Mouse (Mus musculus): ENCODE measurements around the gene Vmn1r197.
"Not testable (repeated sequence)": the region's sequence is repeated elsewhere in the genome, so short reads cannot be mapped to it uniquely, and the experiment has no call there.

Vmn1r197 gene

DNA sequence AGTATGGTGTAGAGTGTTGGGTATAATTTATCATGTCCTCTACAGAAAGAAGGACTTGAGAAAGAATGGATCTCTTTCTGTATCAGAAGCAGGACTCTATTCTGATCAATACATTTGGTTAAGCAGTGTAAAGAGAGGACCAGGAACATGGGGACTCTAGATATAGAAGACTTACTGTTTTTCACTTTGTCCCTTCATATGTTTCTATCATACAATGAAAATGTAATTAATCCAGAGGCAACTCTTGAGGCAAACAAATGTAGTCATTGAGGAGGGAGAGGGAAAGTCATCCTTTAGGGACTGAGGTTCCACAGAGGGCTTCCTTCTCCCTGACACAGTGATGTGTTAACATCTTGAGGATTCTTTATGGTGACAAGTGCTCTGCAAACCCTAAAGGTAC lies at the start of gene Vmn1r197:
Gene Vmn1r197, plus strand, starts transcription at position 301 of the 400 bp plus-strand sequence.
- DNase-seq (ENCODE audit: low read depth), result no peak

GRCm38 (mm10) chr13:22284578-22284977 lies 39.8 kb upstream of the Vmn1r197 start:
- DNase-seq (ENCODE audit: low read depth), result no peak

DNA sequence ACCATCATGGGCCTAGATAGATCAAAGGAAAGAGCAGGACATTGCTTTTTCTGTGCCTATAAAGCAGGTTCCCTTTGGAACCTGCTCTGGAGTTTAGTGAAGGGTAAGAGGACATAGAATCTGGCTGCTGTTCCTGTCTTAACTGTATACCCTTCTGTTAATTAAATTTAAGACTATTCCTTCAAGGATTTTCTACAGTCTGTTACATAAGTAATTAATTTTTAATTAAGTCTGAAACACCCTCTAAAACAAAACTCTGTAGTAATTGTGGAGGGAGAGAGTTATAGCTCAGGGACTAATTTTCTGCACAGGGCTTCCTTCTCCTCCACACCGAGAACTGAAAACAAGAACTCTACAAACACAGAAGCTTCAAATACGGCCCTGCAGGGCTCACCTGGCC lies 34.8 kb upstream of the Vmn1r197 start, which contains the start of gene Vmn1r196:
Gene Vmn1r196, plus strand, starts transcription at position 301 of the 400 bp plus-strand sequence.
- DNase-seq (ENCODE audit: low read depth), result no peak

DNA sequence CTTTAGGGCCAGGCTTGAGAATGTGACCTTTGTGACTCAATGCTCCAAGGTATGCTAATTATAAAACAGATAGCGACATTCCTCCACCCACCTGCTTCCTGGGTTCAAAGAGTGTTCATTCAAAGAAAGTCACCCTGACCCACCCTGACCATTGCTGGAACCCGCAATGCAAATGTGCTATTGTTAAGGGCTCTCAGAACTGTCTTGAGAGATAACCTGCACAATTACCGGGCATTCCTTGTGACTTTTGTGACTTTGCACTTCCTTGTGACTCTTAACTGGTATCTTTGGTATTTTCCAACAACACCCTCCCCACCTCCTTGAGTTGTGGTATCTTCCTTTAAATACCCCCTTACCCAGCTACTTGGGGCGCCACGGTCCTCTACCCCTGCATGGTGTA lies 16.3 kb upstream of the Vmn1r197 start:
- DNase-seq (ENCODE audit: low read depth), result not testable (repeated sequence)

- DNase-seq (ENCODE audit: low read depth), result no peak
These were observed 9.0 kb upstream of the Vmn1r197 start for GRCm38 (mm10) chr13:22315361-22315760.

GRCm38 (mm10) chr13:22317366-22317765 lies 7.0 kb upstream of the Vmn1r197 start:
- DNase-seq (ENCODE audit: low read depth), result no peak

DNA sequence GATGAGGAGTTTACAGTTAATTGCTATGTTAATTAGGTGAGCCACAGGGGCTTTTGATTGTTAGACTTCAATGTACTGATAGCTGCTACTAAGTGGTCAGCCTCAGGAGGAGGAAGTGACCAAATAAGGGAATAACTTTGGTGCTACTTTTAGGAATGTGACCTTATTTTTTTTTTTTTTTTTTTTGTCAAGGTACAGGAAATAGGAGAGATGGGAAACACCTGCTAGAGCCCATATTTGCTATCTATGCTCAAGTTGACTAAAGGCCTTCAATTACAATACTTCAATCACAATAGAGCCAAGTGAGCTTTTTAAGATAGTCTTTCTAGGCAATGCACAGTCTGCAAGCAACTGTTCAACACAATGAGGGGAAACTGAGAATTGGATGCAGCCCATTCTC lies 4.3 kb upstream of the Vmn1r197 start:
- no peak for DNase-seq (ENCODE audit: low read depth)

DNA sequence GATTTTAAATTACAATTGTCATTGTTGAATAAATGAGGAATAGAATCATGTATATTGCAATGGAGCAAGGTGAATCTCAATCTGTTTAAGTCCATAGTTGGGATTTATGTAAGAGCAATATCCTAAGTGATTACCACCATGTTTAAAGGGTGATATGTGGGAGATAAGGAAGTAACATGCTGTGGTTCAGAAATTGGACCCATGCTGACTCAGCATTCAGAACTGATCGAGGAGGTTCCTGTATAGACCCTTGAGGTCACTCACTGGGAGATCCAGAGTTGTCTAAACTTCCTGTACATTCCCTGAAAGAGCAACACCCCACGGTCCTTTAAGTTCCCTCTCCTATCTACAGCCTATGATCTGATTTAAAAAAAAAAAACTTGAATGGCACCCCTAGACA lies 8.9 kb downstream of the Vmn1r197 start:
- DNase-seq (ENCODE audit: low read depth), result no peak

- DNase-seq (ENCODE audit: low read depth), result no peak
These were observed 11.2 kb downstream of the Vmn1r197 start for GRCm38 (mm10) chr13:22335565-22335964.

- DNase-seq (ENCODE audit: low read depth), result no peak
These were observed 25.7 kb downstream of the Vmn1r197 start, which contains the start of gene Vmn1r198 for GRCm38 (mm10) chr13:22350064-22350463. Gene Vmn1r198, plus strand, starts transcription at chr13:22350364.

DNA sequence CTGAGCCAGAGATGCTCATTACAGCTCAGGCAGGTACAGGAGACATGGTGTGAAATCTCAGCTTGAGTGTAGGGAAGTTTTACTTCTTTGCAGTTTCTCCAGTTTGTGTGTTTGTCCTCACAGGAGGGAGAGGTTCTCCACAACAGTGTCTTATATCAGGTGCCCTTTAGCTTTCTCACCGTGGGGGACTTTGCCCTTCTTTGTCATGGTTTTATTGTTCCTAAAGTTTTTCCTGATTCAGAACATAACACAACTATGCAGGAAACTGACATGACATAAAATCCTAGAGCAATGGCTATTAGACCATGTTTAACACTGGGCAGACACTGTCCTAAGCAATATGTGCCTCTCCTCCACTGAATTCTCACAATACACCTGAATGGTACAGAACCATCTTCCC lies 26.4 kb downstream of the Vmn1r197 start:
- no peak for DNase-seq (ENCODE audit: low read depth)

- DNase-seq (ENCODE audit: low read depth), result no peak
These were observed 55.1 kb downstream of the Vmn1r197 start, which contains the start of gene Vmn1r199 for GRCm38 (mm10) chr13:22379518-22379917. Gene Vmn1r199, plus strand, starts transcription at chr13:22379818.

GRCm38 (mm10) chr13:22381128-22381527 lies 56.7 kb downstream of the Vmn1r197 start:
- not testable (repeated sequence) for DNase-seq (ENCODE audit: low read depth)
